Mouse (Mus musculus) left cerebral cortex, postnatal 25 days (tissue): Measurements from ENCODE around the gene Glis2. TPM values are rescaled to one million over a fixed set of nuclear protein-coding genes. Genes with fewer than 3 reads are reported as not detected.

ENCODE experiments used
- DNase-seq, 2 experiments: peaks; one replicate each; pipeline ENCODE4 v3.0.0; 2022; ENCODE audit warnings: low spot score in 2 of 2, mixed read lengths in 1 of 2
- intact Hi-C: fragments of 180-260 bp; cut with DNase I; formaldehyde crosslinking; loops from one replicate; pipeline ENCODE4 v1.15.1; 2025
- total RNA-seq, 2 experiments: library from RNA; stranded (reverse); gene quantifications; 2 replicates each; pipeline ENCODE4 v1.2.3; 2021

Glis2 gene
- total RNA-seq, 2 experiments from 2014 or later, result 11.7 to 12.4 TPM

DNA sequence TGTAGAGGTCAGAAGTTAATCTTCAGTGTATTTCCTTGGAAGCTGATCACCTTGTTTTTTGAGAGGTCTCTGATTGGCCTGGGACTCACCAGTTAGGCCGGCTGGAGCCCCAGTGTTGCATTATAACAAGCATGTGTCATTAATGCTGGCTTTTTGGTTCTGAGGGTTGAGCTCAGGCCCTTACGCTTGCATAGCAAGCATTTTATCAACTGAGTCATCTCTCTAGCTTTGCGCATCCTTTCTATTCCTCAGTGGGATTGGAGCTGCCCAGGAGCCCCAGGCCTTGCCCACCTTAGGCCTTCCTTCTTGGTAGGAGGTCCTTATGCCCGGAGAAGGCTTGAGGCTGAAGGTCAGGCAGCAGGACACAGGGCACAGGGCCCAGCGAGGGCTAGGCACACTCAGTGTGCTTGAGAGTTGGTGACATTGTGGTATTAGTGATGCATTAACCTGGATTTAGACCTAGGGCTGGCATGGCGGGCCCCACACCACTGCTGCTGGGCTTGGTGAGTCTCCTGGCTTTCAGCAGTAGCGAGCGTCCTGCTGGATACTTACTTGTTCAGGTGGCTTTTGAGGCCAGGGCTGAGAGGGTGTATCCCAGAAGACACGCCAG lies 6.3 kb downstream of the Glis2 start:
- intact Hi-C loops, result no loop called here
- DNase-seq, result no peak

DNA sequence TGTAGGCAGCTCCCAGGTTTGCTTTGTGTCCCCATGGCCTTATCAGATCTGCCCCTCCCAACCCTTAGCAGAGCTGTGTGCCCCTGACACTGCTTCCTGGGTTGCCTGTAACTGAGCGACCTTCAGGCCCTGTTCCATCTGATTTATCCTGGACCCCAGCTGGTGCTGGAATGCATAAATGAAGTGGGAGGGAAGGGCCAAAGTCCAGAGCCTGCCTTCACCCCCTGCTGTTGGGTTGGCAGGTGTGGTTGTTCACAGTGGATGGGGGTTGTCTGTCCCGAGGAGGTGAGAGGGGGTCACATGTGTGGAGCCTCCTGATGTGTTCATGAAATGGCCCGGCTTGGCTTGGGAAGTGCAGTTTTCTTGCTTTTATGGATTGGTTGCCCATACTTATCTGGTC lies 7.7 kb downstream of the Glis2 start:
- intact Hi-C loops, result no loop called here
- no peak for DNase-seq

DNA sequence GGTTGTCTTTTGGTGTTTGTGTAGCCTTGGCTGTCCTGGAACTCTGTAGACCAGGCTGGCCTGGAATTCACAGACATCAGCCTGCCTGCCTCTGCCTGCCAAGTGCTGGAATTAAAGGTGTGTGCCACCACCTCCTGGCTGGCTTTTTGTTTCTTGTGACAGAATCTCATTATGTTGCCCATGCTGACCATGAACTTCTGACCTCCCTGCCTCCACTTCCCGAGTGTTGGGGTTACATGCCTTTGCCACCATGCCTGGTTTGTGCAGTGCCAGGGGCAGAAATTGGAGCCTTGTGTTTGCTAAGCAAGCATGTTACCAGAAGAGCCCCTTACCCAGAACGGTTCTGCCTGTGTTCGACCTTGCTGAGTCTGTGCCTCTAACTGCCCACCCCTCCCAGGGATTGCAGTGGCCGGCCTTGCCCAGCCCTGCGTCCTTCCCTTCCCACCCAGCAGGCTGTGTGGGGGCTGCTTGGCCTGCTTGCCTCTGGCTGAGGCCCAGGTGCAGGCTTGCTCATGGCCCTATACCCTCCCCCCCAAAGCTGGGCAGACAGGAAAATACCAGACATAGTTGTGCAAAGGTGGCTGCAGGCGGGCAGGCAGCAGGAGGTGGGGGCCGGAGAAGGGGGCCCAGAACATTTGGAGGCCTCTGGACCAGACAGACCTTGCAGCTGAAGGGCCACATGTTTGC lies 8.4 kb downstream of the Glis2 start:
- peak in 1 of 2 experiments; percentile 15 for DNase-seq
- intact Hi-C loops, result no loop called here

DNA sequence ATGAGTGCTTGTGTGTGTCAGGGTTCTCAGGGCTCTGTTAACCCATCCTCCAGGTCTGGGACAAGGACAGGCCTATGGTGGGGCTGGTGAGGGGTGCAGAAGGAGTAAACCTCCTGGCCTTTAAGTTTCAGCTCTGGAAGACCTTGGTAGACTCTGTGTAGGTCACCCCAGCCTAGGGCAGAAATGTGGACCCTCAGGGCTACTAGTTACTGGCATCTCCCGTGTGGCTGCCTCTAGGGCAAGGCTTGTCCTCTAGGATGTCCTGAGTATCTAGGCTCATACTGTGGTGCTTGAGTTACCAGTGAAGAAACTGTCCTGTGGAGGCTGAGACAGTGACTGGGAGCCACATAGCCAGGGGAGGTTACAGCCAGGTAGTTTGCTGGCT lies 8.9 kb downstream of the Glis2 start:
- intact Hi-C loops, result no loop called here
- DNase-seq, result no peak

DNA sequence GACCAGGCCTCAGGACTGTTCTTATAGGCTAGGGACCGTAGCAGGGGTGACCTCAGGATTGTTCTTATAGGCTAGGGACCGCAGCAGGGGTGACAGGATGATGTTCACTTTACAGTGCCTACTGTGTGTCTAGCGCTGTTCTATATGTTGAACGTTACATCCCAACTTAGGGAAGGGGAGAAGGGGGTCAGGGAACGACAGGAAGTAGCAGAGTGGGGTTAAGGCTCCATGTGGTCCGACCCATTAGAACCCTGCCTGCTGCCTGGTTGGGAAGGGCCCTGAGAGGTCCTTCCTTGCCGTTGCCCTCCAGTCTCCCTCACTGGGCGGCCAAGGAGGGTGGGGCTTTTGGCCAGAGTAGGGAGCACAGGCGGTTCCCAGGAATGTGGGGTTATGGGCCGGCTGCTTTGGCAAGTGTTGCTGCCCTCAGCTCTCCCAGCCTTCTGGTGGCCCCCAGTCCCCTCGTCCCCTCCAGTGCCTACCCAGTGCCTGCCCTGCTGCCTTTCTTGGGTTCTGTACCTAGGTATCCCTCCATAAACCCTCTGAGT lies 9.9 kb downstream of the Glis2 start:
- intact Hi-C loops, result no loop called here
- DNase-seq, result no peak

DNA sequence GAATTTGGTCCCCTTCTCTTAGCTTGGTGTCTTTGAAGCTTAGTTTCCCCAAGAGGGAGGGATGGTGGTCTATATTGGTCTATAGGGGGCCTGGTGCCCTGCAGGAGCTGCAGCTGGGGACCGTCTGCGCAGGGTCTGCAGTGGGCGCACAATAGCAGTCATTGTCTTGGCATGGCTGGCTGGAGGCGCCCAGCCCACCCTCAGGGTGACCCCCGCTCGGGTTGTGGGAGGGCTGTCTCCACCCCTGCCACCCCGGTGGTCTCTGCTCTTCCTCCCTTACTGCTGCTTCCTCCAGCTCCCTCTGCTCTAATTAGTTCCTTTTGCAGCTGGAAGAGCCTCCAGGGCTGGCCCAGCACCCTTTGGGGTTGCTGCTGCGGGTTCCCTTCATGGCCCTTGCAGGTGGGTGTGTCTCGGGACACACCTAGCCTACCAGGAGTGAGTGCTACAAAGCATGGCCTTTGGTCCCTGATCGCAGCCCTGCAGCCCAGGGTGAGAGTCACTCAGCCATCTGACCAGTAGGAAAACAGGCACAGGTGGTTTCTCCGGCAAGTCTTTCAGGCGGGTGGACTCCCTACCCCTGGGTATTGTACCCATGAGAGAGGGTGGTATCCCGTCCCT lies 11.1 kb downstream of the Glis2 start:
- intact Hi-C loops, result loop anchor here (2.0 to 5.0 kb wide), 2 partner anchors 117 to 298 kb away; no protein-coding TSS in a partner anchor
- DNase-seq, result no peak

DNA sequence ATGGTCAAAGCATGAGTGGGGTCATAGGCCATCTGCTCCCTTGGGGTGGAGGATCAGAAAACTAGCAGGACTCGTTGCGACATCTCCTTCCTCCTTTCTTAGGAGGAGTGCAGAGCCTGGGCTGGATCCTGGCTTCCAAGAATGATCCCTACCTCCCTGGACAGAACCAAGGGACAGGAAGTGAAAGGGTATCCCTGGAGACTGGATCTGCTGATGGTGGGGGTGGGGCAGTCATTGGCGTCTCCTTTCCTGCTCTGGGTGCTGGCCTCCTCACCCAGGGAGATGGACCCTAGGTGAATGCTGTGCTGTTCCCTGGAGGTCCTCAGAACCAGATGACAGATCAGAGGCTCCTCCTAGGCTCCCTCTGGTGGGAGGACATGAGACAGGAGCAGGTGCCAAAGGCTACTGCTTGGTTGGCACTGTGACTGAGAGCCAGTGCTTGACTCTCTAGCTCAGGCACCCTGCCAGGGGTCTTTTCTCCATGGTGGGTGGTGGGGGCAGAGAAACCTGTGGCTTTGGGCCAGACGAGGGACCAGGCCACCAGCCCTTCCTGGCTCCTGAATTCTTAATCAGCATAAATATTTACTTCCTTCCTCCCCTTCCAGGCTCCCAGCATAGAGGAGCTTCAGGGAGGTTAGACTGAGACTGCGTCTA lies 12.0 kb downstream of the Glis2 start:
- no peak for DNase-seq
- intact Hi-C loops, result loop anchor here (1.0 to 5.0 kb wide), 3 partner anchors 38 to 299 kb away; no protein-coding TSS in a partner anchor

DNA sequence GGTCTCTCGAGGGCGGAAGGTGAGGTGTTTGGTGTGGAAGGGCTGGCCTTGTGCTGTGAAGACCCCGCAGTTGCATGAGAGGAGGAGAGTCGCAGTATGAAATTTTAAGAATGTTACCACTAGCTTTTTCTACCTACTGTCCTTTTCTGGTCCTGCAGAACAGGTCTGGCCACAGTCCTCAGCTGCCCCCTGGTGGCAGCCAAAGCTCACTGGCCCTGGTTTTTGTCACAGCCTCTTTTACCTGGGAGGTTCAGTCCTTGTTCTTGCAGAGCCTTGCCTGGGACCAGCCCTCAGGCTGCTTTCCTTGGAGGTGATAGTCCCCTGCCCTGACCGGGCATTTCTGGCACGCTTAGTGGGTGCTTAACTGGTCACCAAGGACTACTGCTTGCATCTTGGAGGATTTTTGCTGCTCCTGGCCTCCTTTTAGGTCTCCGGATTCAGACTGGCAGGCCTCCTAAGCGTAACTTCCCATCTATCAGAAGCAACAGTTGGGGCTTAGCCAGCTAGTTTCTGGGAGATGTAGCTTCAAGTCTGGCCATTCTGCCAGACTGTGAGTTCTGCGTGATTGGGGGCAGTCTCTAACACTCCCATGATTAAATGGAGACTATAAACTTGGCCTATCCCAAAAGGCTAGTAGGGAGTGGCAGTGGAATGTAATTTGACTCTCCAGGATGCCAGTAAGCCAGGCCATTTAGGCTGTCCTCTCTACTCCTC lies 13.5 kb downstream of the Glis2 start:
- intact Hi-C loops, result loop anchor here (1.0 to 5.0 kb wide), 3 partner anchors 40 to 301 kb away; no protein-coding TSS in a partner anchor
- peak; percentile 84 to 87 for DNase-seq

DNA sequence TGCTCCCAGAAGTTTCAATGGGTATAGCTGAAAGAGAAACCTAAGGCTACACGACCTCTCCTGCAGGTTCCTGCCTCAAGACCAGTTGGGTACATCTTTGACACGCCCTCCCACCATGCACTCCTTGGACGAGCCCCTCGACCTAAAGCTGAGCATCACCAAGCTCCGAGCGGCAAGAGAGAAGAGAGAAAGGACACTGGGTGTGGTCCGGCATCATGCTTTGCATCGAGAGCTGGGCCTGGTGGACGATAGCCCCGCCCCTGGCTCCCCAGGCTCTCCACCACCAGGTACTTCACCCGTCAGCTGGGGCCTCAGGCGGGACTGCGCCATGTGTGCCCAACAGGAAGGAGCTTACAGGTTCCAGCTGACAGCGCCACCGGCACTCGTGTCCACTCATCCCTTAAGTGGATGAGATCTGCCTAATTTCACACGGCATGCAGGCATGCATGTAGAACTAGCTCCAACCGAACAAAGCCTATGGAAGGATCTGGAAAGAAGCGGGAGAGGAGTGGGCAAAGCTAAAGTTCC lies 14.1 kb downstream of the Glis2 start:
- no peak for DNase-seq
- intact Hi-C loops, result loop anchor here (5.0 kb wide), 1 partner anchor 301 kb away; no protein-coding TSS in a partner anchor

DNA sequence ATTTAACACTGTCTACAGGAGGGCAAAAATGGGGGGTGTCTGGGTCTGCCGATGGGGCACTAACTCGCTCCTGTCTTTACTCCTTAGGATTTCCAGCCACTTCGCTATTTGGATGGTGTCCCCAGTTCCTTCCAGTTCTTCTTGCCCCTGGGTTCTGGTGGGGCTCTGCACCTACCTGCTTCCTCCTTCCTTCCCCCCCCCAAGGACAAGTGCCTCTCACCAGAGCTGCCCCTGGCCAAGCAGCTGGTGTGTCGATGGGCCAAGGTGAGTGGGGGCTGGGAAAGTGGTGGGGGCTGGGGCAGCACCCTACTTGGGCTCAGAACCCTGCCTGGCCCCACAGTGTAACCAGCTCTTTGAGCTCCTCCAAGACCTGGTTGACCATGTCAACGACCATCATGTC lies 16.7 kb downstream of the Glis2 start:
- intact Hi-C loops, result no loop called here
- DNase-seq, result no peak

DNA sequence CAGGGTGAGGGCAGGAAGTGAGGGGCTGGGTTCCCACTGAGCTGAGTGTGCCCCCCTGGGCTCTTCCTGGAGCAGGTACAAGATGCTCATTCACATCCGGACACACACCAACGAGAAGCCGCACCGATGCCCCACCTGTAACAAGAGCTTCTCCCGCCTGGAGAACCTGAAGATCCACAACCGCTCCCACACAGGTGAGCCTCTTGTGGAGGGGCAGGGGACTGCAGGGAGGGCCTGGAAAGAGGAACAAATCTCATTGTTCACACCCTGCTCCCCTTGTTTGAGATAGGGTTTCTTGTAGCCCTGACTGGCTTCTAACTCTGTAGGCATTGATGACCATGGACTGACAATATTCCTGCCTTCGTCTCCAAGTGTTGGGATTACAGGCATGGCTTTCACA lies 17.2 kb downstream of the Glis2 start:
- DNase-seq, result no peak
- intact Hi-C loops, result no loop called here

DNA sequence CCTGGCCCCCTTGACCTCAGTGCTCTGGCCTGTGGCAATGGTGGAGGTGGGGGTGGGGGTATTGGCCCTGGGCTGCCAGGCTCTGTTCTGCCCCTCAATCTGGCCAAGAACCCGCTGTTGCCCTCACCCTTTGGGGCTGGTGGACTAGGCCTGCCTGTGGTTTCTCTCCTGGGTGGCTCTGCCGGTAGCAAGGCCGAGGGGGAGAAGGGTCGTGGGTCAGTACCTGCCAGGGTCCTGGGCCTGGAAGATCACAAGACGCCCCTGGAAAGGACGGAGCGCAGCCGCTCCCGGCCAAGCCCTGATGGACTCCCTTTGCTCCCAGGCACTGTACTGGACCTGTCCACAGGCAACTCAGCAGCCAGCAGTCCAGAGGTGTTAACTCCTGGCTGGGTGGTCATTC lies 19.2 kb downstream of the Glis2 start:
- no peak for DNase-seq

DNA sequence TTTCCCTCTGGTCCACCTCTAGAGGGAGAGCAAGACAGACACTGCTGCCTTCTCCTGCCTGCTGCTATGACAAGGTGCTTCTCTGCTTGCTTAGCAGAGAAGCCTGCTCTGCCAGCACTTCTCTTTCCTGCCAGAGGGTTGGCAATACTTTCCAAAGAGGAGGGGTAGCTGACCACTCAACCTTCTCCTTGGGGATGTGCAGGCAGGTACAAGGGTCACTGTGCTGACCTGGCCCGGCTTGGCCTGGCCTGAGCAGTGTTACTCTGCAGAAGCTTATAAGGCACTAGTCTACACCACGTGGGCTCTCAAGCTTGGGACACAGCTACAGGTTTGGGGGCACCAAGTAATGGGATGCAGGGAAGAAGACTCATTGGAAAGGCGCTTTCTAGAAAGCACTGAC lies 20.1 kb downstream of the Glis2 start:
- no peak for DNase-seq
- intact Hi-C loops, result no loop called here

More for the DNA sequence above, 19.2 kb downstream of the Glis2 start:
- intact Hi-C loops, result no loop called here

DNA sequence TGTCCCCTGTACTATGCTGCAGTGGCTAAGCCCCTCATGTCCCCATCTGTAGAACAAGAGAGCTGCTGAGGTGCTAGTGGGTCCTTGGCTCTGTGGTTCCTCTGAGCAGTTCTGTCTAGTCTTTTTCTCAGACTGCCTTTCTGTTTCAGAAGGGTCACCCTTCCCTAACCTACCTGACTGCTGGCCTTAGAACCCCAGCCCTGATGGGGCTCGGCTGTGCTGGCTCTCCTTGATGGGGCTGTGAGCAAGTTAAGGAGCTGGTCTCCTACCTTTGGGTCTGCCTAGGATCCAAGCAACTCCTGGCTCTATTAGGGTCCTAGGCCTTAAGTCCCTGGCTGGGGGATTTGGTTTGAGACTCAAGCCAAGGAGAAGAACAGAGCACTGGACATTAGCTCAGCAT lies 20.8 kb downstream of the Glis2 start:
- no peak for DNase-seq
- intact Hi-C loops, result no loop called here

DNA sequence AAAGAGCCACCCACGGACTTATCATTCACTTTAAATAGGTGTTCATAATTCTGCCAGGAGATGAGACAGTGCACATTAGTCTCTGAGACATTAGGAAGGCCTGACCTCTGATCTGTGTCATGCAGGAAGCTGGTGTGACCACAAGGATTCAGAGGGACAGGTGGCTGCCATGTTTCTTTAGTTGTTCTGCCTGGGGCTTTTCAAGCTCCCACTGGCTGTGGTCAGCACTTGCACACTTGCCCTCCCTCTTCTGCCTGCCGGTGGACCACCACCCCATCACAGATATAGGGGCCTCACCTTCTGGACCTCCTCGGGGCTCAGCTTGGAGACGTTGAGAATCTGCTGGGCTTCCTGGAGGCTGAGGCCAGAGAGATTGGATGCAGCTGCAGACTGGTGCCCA lies 22.3 kb downstream of the Glis2 start:
- intact Hi-C loops, result no loop called here
- DNase-seq, result no peak

DNA sequence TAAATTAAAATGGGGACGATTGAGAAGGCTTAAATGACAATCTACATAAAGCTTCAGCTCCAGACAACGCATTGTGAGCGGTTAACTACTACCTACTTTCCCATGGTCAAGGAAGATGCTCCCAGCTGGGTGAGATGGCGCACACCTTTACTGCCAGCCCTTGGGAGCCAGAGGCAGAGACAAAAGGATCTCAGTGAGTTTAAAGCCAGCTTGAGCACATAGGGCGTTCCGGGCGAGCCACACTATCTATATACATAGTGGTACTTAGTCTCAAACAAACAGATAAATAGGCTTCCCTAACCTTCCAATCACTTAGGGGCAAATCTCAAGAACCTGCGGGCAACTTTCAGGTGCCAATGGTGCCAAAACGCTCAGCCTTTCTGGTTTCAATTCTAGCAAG lies 29.6 kb downstream of the Glis2 start:
- intact Hi-C loops, result no loop called here

DNA sequence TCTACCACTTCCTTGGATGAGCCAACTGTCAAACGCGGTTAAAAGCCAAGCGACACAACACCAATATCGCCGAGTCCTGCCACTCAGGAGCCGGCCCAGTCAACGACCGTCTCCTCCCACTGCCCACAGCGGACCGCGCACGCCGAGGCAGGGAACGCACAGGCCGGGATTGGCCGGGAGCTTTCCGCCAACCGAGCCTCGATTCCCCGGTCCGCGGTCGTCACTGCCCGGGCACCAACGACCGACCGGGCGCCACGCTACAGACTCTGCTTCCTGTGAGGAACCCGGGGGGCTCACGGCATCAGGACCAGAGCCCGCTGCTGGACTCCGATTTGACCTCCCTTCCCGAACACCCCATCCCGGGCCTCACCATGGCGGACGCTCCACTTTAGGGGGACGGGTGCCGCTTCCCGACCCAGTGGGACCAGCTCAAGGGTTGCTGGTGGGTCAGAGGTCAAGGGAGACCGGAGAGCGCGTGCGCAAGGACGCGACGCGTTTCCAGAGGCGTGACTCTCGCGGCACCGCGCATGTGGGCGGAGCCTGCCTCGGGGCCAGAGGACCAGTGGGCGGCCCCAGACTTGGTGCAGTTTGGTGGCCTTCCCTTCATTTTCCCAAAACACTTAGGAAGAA lies 30.1 kb downstream of the Glis2 start, which contains the start of gene Pam16:
Gene Pam16 (minus strand): TSS at position 508 of the 630 bp plus-strand sequence.
- DNase-seq, result peak; percentile 94 to 95
- intact Hi-C loops, result no loop called here

More for the DNA sequence above, 29.6 kb downstream of the Glis2 start:
- DNase-seq, result no peak

DNA sequence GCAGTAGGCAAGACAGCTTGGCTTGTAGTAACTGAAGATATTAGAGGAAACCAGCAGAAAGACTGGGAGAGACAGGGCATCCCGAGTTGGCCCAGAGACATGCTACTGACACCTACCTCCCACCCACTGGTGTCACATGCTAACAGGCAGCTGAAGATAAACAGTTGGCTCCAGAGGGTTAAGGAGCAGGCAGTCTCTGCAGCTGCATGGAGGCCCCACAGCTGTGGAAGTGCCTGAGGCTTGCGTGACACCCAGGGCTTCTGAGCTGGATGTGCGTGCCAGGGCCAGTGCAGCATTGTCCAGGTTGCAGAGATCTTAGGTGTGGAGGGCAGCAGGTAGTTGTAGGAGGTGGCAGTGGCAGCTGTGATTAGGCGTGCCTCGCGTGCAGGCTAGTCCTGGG lies 32.6 kb downstream of the Glis2 start:
- intact Hi-C loops, result no loop called here
- DNase-seq, result no peak
